Mouse (Mus musculus) kidney, adult 2 months (tissue): Measurements from ENCODE around the gene Evi5. TPM values are rescaled to one million over a fixed set of nuclear protein-coding genes. Genes with fewer than 3 reads are reported as not detected.

Experiments used
- DNase-seq: peaks from one replicate; pipeline ENCODE4 v3.0.0; 2021
- H3K27ac ChIP-seq: fragments of 200-500 bp; 2 replicates; pipeline ENCODE4 v1.5.1; 2012; ENCODE audit warnings: low read depth, low read length, control low read depth, inconsistent platforms; ENCODE audit not compliant: insufficient read depth
- H3K27me3 ChIP-seq: fragments of 200-500 bp; replicated peaks from 2 replicates; pipeline ENCODE4 v1.6.1; 2012; ENCODE audit warnings: mild to moderate bottlenecking, moderate library complexity, low read length, inconsistent platforms; ENCODE audit not compliant: control insufficient read depth, insufficient read depth
- H3K36me3 ChIP-seq: fragments of 200-500 bp; 2 replicates; pipeline ENCODE4 v1.6.1; 2012; ENCODE audit warnings: mild to moderate bottlenecking, moderate library complexity, low read length, inconsistent platforms; ENCODE audit not compliant: control insufficient read depth, insufficient read depth
- H3K4me1 ChIP-seq: fragments of 200-500 bp; 2 replicates; pipeline ENCODE4 v1.6.1; 2011; ENCODE audit warnings: low read length; ENCODE audit not compliant: control insufficient read depth, insufficient read depth
- H3K4me3 ChIP-seq: fragments of 200-500 bp; 2 replicates; pipeline ENCODE4 v1.5.1; 2011; ENCODE audit warnings: mild to moderate bottlenecking, low read depth, low read length, control low read depth; ENCODE audit not compliant: insufficient read depth
- CTCF ChIP-seq: fragments of 200-500 bp; conservative IDR thresholded peaks from 2 replicates; pipeline ENCODE4 v1.5.1; 2011; ENCODE audit warnings: low read depth, mild to moderate bottlenecking, control low read depth, low read length, moderate library complexity, mixed read lengths; ENCODE audit not compliant: insufficient read depth, insufficient read length
- POLR2A ChIP-seq: fragments of 200-500 bp; IDR thresholded peaks from one replicate; pipeline ENCODE4 v1.6.1; 2011; ENCODE audit warnings: low read depth, low read length, control low read depth
- whole genome bisulfite sequencing: fragments of 180-500 bp; shearing (Covaris S2); methylation state at CpG from one replicate; pipeline ENCODE4 v1.1.7; 2018; 5-methylcytosine and 5-hydroxymethylcytosine counted together
- polyA plus RNA-seq: library from polyadenylated mRNA; depleted of rRNA; stranded (reverse); fragments of >200 nt; gene quantifications from 2 replicates; pipeline ENCODE4 v1.2.3, GENCODE M21; 2012; rRNA removed

The Evi5 gene
- polyA plus RNA-seq, 1 experiment, result 39.0 TPM

- Histone ChIP-seq H3K36me3 (no peaks in the 10 kb centered on the region), H3K27ac (no peak overlapping the region), H3K4me3 (no peak overlapping the region), H3K4me1 (no peaks in the 10 kb centered on the region), H3K27me3 (peaks cover 1% of the 10 kb centered on the region)
- WGBS, result 79% methylated on average over 8 of the region's 8 CpGs
- no peak for DNase-seq
- TF ChIP-seq POLR2A (no peak), CTCF (no peak)
Observed at GRCm38 (mm10) chr5:107708124-107708797, 166.6 kb downstream of the Evi5 start.

GRCm38 (mm10) chr5:107706262-107706661 is 168.6 kb downstream of the Evi5 start:
- H3K4me3 ChIP-seq, result no peak overlapping the region
- H3K27me3 ChIP-seq, result peaks cover 1% of the 10 kb centered on the region
- TF ChIP-seq POLR2A, result no peak
- TF ChIP-seq CTCF, result no peak
- no peak for DNase-seq
- H3K4me1 ChIP-seq, result no peaks in the 10 kb centered on the region
- 74% methylated on average over 1 of the region's 1 CpGs for WGBS
- H3K27ac ChIP-seq, result no peak overlapping the region
- no peaks in the 10 kb centered on the region for H3K36me3 ChIP-seq

- 88% methylated on average over 4 of the region's 4 CpGs for WGBS
- Histone ChIP-seq H3K27ac (no peak overlapping the region), H3K27me3 (peaks cover 1% of the 10 kb centered on the region), H3K4me1 (no peaks in the 10 kb centered on the region), H3K4me3 (no peak overlapping the region), H3K36me3 (no peaks in the 10 kb centered on the region)
- DNase-seq, result no peak
- TF ChIP-seq POLR2A (no peak), CTCF (no peak)
Observed at GRCm38 (mm10) chr5:107705756-107706155, 169.2 kb downstream of the Evi5 start.

- WGBS, result 84% methylated on average over 6 of the region's 6 CpGs
- DNase-seq, result no peak
- Histone ChIP-seq H3K4me1 (no peaks in the 10 kb centered on the region), H3K4me3 (no peak overlapping the region), H3K27ac (no peak overlapping the region), H3K36me3 (no peaks in the 10 kb centered on the region), H3K27me3 (peaks cover 1% of the 10 kb centered on the region; the same call in 1 of the 2 replicates)
- TF ChIP-seq POLR2A (no peak), CTCF (no peak)
Observed at GRCm38 (mm10) chr5:107703207-107703763, 171.6 kb downstream of the Evi5 start.

- Histone ChIP-seq H3K4me1 (no peaks in the 10 kb centered on the region), H3K36me3 (no peaks in the 10 kb centered on the region), H3K4me3 (no peak overlapping the region), H3K27ac (no peak overlapping the region), H3K27me3 (no peaks in the 10 kb centered on the region; the same call in 1 of the 2 replicates)
- TF ChIP-seq CTCF (no peak), POLR2A (no peak)
- WGBS, result 84% methylated on average over 9 of the region's 9 CpGs
- DNase-seq, result no peak
Observed at GRCm38 (mm10) chr5:107701658-107702057, 173.2 kb downstream of the Evi5 start.

- no peak for DNase-seq
- Histone ChIP-seq H3K4me1 (no peaks in the 10 kb centered on the region), H3K27ac (no peak overlapping the region), H3K36me3 (no peaks in the 10 kb centered on the region), H3K27me3 (no peaks in the 10 kb centered on the region; the same call in 1 of the 2 replicates), H3K4me3 (no peak overlapping the region)
- TF ChIP-seq CTCF, result no peak
- no peak for TF ChIP-seq POLR2A
- WGBS, result 86% methylated on average over 10 of the region's 10 CpGs
Observed at GRCm38 (mm10) chr5:107700873-107701272, 174.0 kb downstream of the Evi5 start.

- H3K4me1 ChIP-seq, result no peaks in the 10 kb centered on the region
- no peak overlapping the region for H3K4me3 ChIP-seq
- TF ChIP-seq POLR2A (no peak), CTCF (no peak)
- no peak for DNase-seq
- no peaks in the 10 kb centered on the region for H3K36me3 ChIP-seq
- H3K27ac ChIP-seq, result no peak overlapping the region
- WGBS, result 72% methylated on average over 8 of the region's 8 CpGs
- no peaks in the 10 kb centered on the region; the same call in 1 of the 2 replicates for H3K27me3 ChIP-seq
Observed at GRCm38 (mm10) chr5:107698888-107699287, 176.0 kb downstream of the Evi5 start.

- DNase-seq, result no peak
- TF ChIP-seq POLR2A (no peak), CTCF (no peak)
- no peaks in the 10 kb centered on the region for H3K4me1 ChIP-seq
- H3K36me3 ChIP-seq, result no peaks in the 10 kb centered on the region
- H3K27me3 ChIP-seq, result no peaks in the 10 kb centered on the region; the same call in 1 of the 2 replicates
- no peak overlapping the region for H3K27ac ChIP-seq
- WGBS, result 76% methylated on average over 3 of the region's 3 CpGs
- no peak overlapping the region for H3K4me3 ChIP-seq
Observed at GRCm38 (mm10) chr5:107695019-107695418, 179.9 kb downstream of the Evi5 start.

Other genes starting within 250 kb of the Evi5 start
- 0.19 and 0.53 TPM in 2 replicates for gene Gfi1, start 149.1 kb downstream of the Evi5 start, polyA plus RNA-seq
- 0.08 TPM in 1 of 2 replicates, not detected in the other for gene Ube2d2b, start 45.0 kb downstream of the Evi5 start, polyA plus RNA-seq
- 16.3 and 21.5 TPM in 2 replicates for gene Rpl5, start 25.4 kb upstream of the Evi5 start, polyA plus RNA-seq
- 4.4 and 7.0 TPM in 2 replicates for gene Fam69a, start 112.0 kb upstream of the Evi5 start, polyA plus RNA-seq
- 5.4 and 8.1 TPM in 2 replicates for gene Mtf2, start 190.6 kb upstream of the Evi5 start, polyA plus RNA-seq